Mouse (Mus musculus): ENCODE measurements at regions not wholly inside any gene's neighbourhood (a gene's known extent, or its start where the extent isn't known, plus 50 kb on each side); places are given as distances from the start of the nearest gene placed in this dataset.
A peak's percentile ranks its signal among the peaks of the same experiment; 100 is the strongest.

DNA sequence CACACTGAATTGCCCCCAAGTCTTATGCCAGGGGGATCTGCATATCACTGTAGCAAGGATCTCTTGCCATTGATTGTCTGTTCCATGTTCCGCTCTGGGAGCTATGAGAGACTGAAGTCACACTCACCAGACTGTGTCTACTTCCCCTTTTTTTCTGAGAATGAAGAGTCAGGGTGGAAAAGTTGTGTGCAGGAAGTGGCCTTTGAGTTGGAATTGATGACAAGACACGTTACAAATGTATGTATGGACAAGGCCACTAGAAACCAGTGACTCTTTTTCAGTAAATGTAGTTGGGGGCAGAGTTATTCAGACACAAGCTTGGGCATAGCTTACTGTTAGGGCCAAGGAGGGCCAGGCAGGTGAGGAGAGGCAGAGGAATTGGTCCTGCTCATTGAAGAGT lies 70.4 kb upstream of the Creb5 start:
- H3K4me1 ChIP-seq (ENCODE audit: control insufficient read depth in 1 of 2, insufficient read depth in 2 of 2): peaks cover 7 to 32% of the 10 kb centered on the region in 2 experiments
- no peak overlapping the region for H3K9ac ChIP-seq (ENCODE audit: insufficient read depth, low read depth)
- no peak overlapping the region for H3K4me2 ChIP-seq (ENCODE audit: insufficient read depth, low read depth, poor library complexity, severe bottlenecking)
- H3K4me3 ChIP-seq (replicated peaks in 1 of 3; ENCODE audit: low read depth in 2 of 3, low read length in 2 of 3, poor library complexity in 1 of 3): no peak overlapping the region
- dilution Hi-C loops (cut with MboI; ENCODE audit: extremely low pct_ligation_motif_present, extremely low pct_unique_long_range_greater_than_20kb, low sequenced_read_pairs): no loop called here
- no peaks in the 10 kb centered on the region for H3K79me2 ChIP-seq (replicated peaks; ENCODE audit: control insufficient read depth, extremely low read depth, insufficient read depth, poor library complexity, severe bottlenecking)
- in situ Hi-C loops (cut with MboI; ENCODE audit: low pct_ligation_motif_present, low pct_unique_long_range_greater_than_20kb, low sequenced_read_pairs): no loop called here
- H3K27ac ChIP-seq (ENCODE audit: insufficient read depth, low read depth): no peak overlapping the region
- H3K27me3 ChIP-seq (replicated peaks): no peaks in the 10 kb centered on the region
- TF ChIP-seq POLR2A (IDR thresholded peaks at IDR 0.05; ENCODE audit: low read depth, low read length) (no peak), PAX5 (IDR thresholded peaks at IDR 0.05; ENCODE audit: low read length) (no peak), SMC3 (IDR thresholded peaks at IDR 0.05; ENCODE audit: low read depth, low read length) (no peak), MAFK (IDR thresholded peaks at IDR 0.05; ENCODE audit: insufficient replicate concordance, low read length) (0 out of 2 replicates have a peak, but pooled peaks have one; percentile 45), NELFE (IDR thresholded peaks at IDR 0.05; ENCODE audit: low read depth, low read length) (no peak), UBTF (IDR thresholded peaks at IDR 0.05; ENCODE audit: low read depth, low read length) (no peak), ETS1 (conservative IDR thresholded peaks at IDR 0.05; ENCODE audit: low read depth, low read length) (peak; percentile 67), ZNF384 (IDR thresholded peaks at IDR 0.05; ENCODE audit: low read depth, low read length) (peak; percentile 45; the same call in 1 of the 2 replicates), USF1 (IDR thresholded peaks at IDR 0.05; ENCODE audit: low read depth, low read length) (no peak), RCOR1 (conservative IDR thresholded peaks at IDR 0.05; ENCODE audit: low read depth, low read length) (no peak), BHLHE40 (IDR thresholded peaks at IDR 0.05; ENCODE audit: low read depth, low read length) (peak; percentile 77), CTCF (conservative IDR thresholded peaks at IDR 0.05 in 1 of 2, IDR thresholded peaks at IDR 0.05 in 1 of 2; ENCODE audit: low read depth in 2 of 2, low read length in 2 of 2) (no peak), MXI1 (IDR thresholded peaks at IDR 0.05; ENCODE audit: low read depth, low read length) (no peak), TCF12 (IDR thresholded peaks at IDR 0.05; ENCODE audit: low read depth, low read length) (peak; percentile 28; the same call in 1 of the 2 replicates), SIN3A (IDR thresholded peaks at IDR 0.05; ENCODE audit: low read length) (peak; percentile 43; the same call in 1 of the 2 replicates), CHD1 (IDR thresholded peaks at IDR 0.05; ENCODE audit: low read depth, low read length) (no peak), KAT2A (IDR thresholded peaks at IDR 0.05; ENCODE audit: insufficient replicate concordance, low read length) (no peak), EP300 (IDR thresholded peaks at IDR 0.05; ENCODE audit: low read length) (peak; percentile 94), TBP (conservative IDR thresholded peaks at IDR 0.05; ENCODE audit: low read depth, low read length) (no peak), NRF1 (IDR thresholded peaks at IDR 0.05; ENCODE audit: low read depth, low read length) (no peak), HCFC1 (IDR thresholded peaks at IDR 0.05; ENCODE audit: low read depth, low read length) (no peak), IRF4 (IDR thresholded peaks at IDR 0.05; ENCODE audit: low read depth, low read length) (peak; percentile 68; the same call in 1 of the 2 replicates), MEF2A (IDR thresholded peaks at IDR 0.05; ENCODE audit: borderline replicate concordance, low read depth, low read length) (no peak), ZKSCAN1 (IDR thresholded peaks at IDR 0.05; ENCODE audit: borderline replicate concordance, low read depth, low read length) (no peak), ZC3H11A (IDR thresholded peaks at IDR 0.05; ENCODE audit: low read depth, low read length) (no peak), GABPA (IDR thresholded peaks at IDR 0.05; ENCODE audit: insufficient replicate concordance, low read depth, low read length) (no peak), MAZ (IDR thresholded peaks at IDR 0.05; ENCODE audit: low read depth, low read length) (no peak), JUN (IDR thresholded peaks at IDR 0.05; ENCODE audit: insufficient read depth, low read depth, low read length) (peak; percentile 56; the same call in 1 of the 2 replicates), RAD21 (IDR thresholded peaks at IDR 0.05; ENCODE audit: low read depth, low read length) (no peak), MAX (IDR thresholded peaks at IDR 0.05; ENCODE audit: low read length) (peak; percentile 48; the same call in 1 of the 2 replicates), ZMIZ1 (IDR thresholded peaks at IDR 0.05; ENCODE audit: low read depth, low read length) (no peak), POLR2AphosphoS2 (IDR thresholded peaks at IDR 0.05; ENCODE audit: low read depth, low read length) (no peak), ELF1 (IDR thresholded peaks at IDR 0.05; ENCODE audit: low read depth, low read length) (peak; percentile 41; the same call in 1 of the 2 replicates), USF2 (conservative IDR thresholded peaks at IDR 0.05; ENCODE audit: low read depth, low read length) (no peak), JUND (conservative IDR thresholded peaks at IDR 0.05; ENCODE audit: low read depth, low read length) (peak; percentile 51; the same call in 1 of the 2 replicates), E2F4 (IDR thresholded peaks at IDR 0.05; ENCODE audit: insufficient replicate concordance, low read depth, low read length) (no peak), MYC (IDR thresholded peaks at IDR 0.05; ENCODE audit: low read depth, low read length) (no peak), CHD2 (IDR thresholded peaks at IDR 0.05; ENCODE audit: low read length) (no peak)
- H3K9me3 ChIP-seq (replicated peaks; ENCODE audit: low read length): no peaks in the 10 kb centered on the region
- no peaks in the 10 kb centered on the region for H3K36me3 ChIP-seq (replicated peaks in 1 of 2; ENCODE audit: control insufficient read depth in 1 of 2, insufficient read depth in 1 of 2, low read length in 1 of 2)
- DNase-seq (ENCODE audit: extremely low read depth): peak; percentile 86

All from CH12.LX (cell line).